Mouse (Mus musculus): ENCODE results near the gene Lcor.

- TF ChIP-seq POLR2A (IDR thresholded peaks at IDR 0.05; ENCODE audit: extremely low read depth, insufficient read depth, low read length) (no peak), CTCF (IDR thresholded peaks at IDR 0.05; ENCODE audit: extremely low read depth, insufficient read depth, low read length) (no peak)
These were observed 47.1 kb upstream of the Lcor start for GRCm38 (mm10) chr19:41435366-41435765.

All from cortical plate, adult 2 months (tissue).